Mouse (Mus musculus): Measurements from ENCODE around the gene Kcnj16. TPM values are rescaled to one million over a fixed set of nuclear protein-coding genes. Genes with fewer than 3 reads are reported as not detected.

Kcnj16 gene
- total and polyA plus RNA-seq, 3 experiments = not detected

DNA sequence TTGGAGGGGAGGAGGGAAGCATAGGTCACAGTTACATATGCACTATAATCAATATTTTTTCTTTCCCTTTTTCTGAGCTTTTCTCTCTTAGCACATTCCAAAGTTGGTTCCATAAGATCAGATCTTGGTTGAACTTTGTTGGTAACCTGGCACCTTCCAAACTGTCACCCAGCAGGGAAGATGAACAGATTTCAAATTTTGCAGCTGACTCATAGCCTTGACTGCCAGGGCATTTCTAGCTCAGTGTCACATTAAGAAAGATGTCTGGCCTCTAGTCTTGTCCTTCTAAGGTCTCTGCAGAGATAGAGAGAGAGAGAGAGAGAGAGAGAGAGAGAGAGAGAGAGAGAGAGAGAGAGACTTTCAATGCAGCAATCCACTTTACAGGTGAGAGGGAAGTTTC, 106.3 kb downstream of the Kcnj16 start:
- Histone ChIP-seq H3K4me3 (replicated peaks in 1 of 3; ENCODE audit: low read depth in 2 of 3, low read length in 2 of 3, poor library complexity in 1 of 3) (no peak overlapping the region), H3K9ac (ENCODE audit: insufficient read depth, low read depth) (no peak overlapping the region), H3K4me1 (ENCODE audit: control insufficient read depth in 1 of 2, insufficient read depth in 2 of 2) (peaks cover 0 to 8% of the 10 kb centered on the region in 2 experiments; a peak in 2 of 4 replicates), H3K36me3 (replicated peaks in 1 of 2; ENCODE audit: control insufficient read depth in 1 of 2, insufficient read depth in 1 of 2, low read length in 1 of 2) (no peaks in the 10 kb centered on the region), H3K4me2 (ENCODE audit: insufficient read depth, low read depth, poor library complexity, severe bottlenecking) (no peak overlapping the region), H3K79me2 (replicated peaks; ENCODE audit: control insufficient read depth, extremely low read depth, insufficient read depth, poor library complexity, severe bottlenecking) (no peaks in the 10 kb centered on the region), H3K27ac (ENCODE audit: insufficient read depth, low read depth) (no peak overlapping the region), H3K27me3 (replicated peaks) (no peaks in the 10 kb centered on the region), H3K9me3 (replicated peaks; ENCODE audit: low read length) (no peaks in the 10 kb centered on the region)
- DNase-seq (ENCODE audit: extremely low read depth) = no peak
- TF ChIP-seq GABPA (IDR thresholded peaks at IDR 0.05; ENCODE audit: insufficient replicate concordance, low read depth, low read length) = no peak
- TF ChIP-seq UBTF (IDR thresholded peaks at IDR 0.05; ENCODE audit: low read depth, low read length) = no peak
- TF ChIP-seq POLR2AphosphoS2 (IDR thresholded peaks at IDR 0.05; ENCODE audit: low read depth, low read length) = no peak
- no peak for TF ChIP-seq ZC3H11A (IDR thresholded peaks at IDR 0.05; ENCODE audit: low read depth, low read length)
- TF ChIP-seq JUND (conservative IDR thresholded peaks at IDR 0.05; ENCODE audit: low read depth, low read length) = no peak
- no peak for TF ChIP-seq TBP (conservative IDR thresholded peaks at IDR 0.05; ENCODE audit: low read depth, low read length)
- TF ChIP-seq SMC3 (IDR thresholded peaks at IDR 0.05; ENCODE audit: low read depth, low read length) = no peak
- no peak for TF ChIP-seq USF1 (IDR thresholded peaks at IDR 0.05; ENCODE audit: low read depth, low read length)
- no peak for TF ChIP-seq POLR2A (IDR thresholded peaks at IDR 0.05; ENCODE audit: low read depth, low read length)
- no peak for TF ChIP-seq IRF4 (IDR thresholded peaks at IDR 0.05; ENCODE audit: low read depth, low read length)
- TF ChIP-seq NELFE (IDR thresholded peaks at IDR 0.05; ENCODE audit: low read depth, low read length) = no peak
- no peak for TF ChIP-seq KAT2A (IDR thresholded peaks at IDR 0.05; ENCODE audit: insufficient replicate concordance, low read length)
- no peak for TF ChIP-seq USF2 (conservative IDR thresholded peaks at IDR 0.05; ENCODE audit: low read depth, low read length)
- no peak for TF ChIP-seq HCFC1 (IDR thresholded peaks at IDR 0.05; ENCODE audit: low read depth, low read length)
- no peak for TF ChIP-seq MAFK (IDR thresholded peaks at IDR 0.05; ENCODE audit: insufficient replicate concordance, low read length)
- no peak for TF ChIP-seq ZNF384 (IDR thresholded peaks at IDR 0.05; ENCODE audit: low read depth, low read length)
- no peak for TF ChIP-seq CHD2 (IDR thresholded peaks at IDR 0.05; ENCODE audit: low read length)
- no peak for TF ChIP-seq TCF12 (IDR thresholded peaks at IDR 0.05; ENCODE audit: low read depth, low read length)
- no peak for TF ChIP-seq BHLHE40 (IDR thresholded peaks at IDR 0.05; ENCODE audit: low read depth, low read length)
- TF ChIP-seq CTCF (conservative IDR thresholded peaks at IDR 0.05 in 1 of 2, IDR thresholded peaks at IDR 0.05 in 1 of 2; ENCODE audit: low read depth in 2 of 2, low read length in 2 of 2) = no peak
- in situ Hi-C loops (cut with MboI; ENCODE audit: low pct_ligation_motif_present, low pct_unique_long_range_greater_than_20kb, low sequenced_read_pairs) = loop anchor here (25.0 kb wide), 2 partner anchors 363 to 712 kb away; no protein-coding TSS in a partner anchor
- dilution Hi-C loops (cut with MboI; ENCODE audit: extremely low pct_ligation_motif_present, extremely low pct_unique_long_range_greater_than_20kb, low sequenced_read_pairs) = no loop called here

Other genes starting within 250 kb of the Kcnj16 start
- under 0.01 TPM in 1 of 2 replicates, not detected in the other for gene Kcnj2, start 98.1 kb downstream of the Kcnj16 start, total RNA-seq (2012; rRNA removed)
- 0.09 and 0.12 TPM in 2 replicates for gene Kcnj2, start 98.1 kb downstream of the Kcnj16 start, total RNA-seq (2014; rRNA removed)
- gene Kcnj2, start 98.1 kb downstream of the Kcnj16 start, polyA plus RNA-seq (2012; ENCODE audit: insufficient read length, low read depth) = 0.11 TPM in 1 of 2 replicates, not detected in the other

All from CH12.LX (cell line).